Mouse (Mus musculus) cerebellum, adult 2 months (tissue): ENCODE results near the gene Dll1.

ENCODE experiments used
- CTCF ChIP-seq: fragments of 200-500 bp; IDR thresholded peaks from 2 replicates; pipeline ENCODE4 v1.5.1; 2011; ENCODE audit warnings: low read depth, mild to moderate bottlenecking, control low read depth, low read length, moderate library complexity, borderline replicate concordance; ENCODE audit not compliant: insufficient read depth
- POLR2A ChIP-seq: fragments of 200-500 bp; IDR thresholded peaks from 2 replicates; pipeline ENCODE4 v1.6.1; 2011; ENCODE audit warnings: low read length, control low read depth, borderline replicate concordance; ENCODE audit not compliant: insufficient read depth

GRCm38 (mm10) chr17:15350152-15350551, 26.5 kb downstream of the Dll1 start:
- TF ChIP-seq CTCF = no peak
- no peak for TF ChIP-seq POLR2A
